19 mouse cellular contexts compared by ENCODE assay signal in the genomic region with DNA sequence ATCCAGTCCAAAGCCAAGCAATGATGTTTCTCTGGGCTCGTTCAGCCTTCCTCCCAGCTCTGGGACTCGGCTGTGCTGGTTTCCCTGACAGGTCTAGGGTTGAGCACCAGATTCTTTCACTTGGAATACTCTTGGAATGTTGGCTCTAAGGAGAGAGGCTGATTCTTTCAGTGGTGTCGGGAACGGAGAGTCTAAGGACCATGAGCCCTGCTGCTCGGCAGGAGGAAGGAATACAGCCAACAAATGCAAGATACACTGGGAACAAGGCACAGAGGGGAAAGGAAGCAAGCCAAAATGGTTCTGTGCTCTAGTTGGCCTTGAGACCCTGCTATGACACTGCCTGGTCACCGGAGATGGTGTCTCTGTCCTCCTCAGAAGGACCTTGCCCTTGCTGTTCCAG.
A peak's percentile ranks its signal among the peaks of the same experiment; 100 is the strongest.
DNase-seq lines count a peak whose midpoint lies in the region; ATAC-seq and TF ChIP-seq lines count a peak whose summit lies in the region.
"Had no signal": no experiment of that assay in that cellular context is flagged by ENCODE, and none has a peak within 500 bp of the region (broad histone marks: within the 10 kb centered on the region; RNA-seq: fewer than 3 reads in every experiment).

No protein-coding gene starts in this region.

- no peak overlapping the region for H3K9ac ChIP-seq in midbrain, embryonic 14.5 days (replicated peaks; ENCODE audit: low read length)
- H3K9ac ChIP-seq: embryonic facial prominence, embryonic 12.5 days; forebrain, embryonic 13.5 days; forebrain, embryonic 15.5 days; forebrain, postnatal 0 days had no signal

- no peak overlapping the region for H3K4me2 ChIP-seq in midbrain, embryonic 14.5 days (ENCODE audit: low read length)
- H3K4me2 ChIP-seq: embryonic facial prominence, embryonic 12.5 days; forebrain, embryonic 13.5 days; forebrain, embryonic 15.5 days had no signal

- no peaks in the 10 kb centered on the region for H3K9me3 ChIP-seq in midbrain, embryonic 14.5 days (ENCODE audit: control insufficient read depth, low read length)
- H3K9me3 ChIP-seq: embryonic facial prominence, embryonic 10.5 days; embryonic facial prominence, embryonic 12.5 days; forebrain, embryonic 13.5 days; forebrain, embryonic 15.5 days had no signal

- WGBS in cerebellum, adult 2 months: 10% methylated on average over 6 of the region's 6 CpGs
- WGBS in midbrain, embryonic 14.5 days: 86% methylated on average over 6 of the region's 6 CpGs

- H3K4me3 ChIP-seq in cerebellum, adult 2 months (replicated peaks; ENCODE audit: insufficient read depth, low read depth, low read length): no peak overlapping the region
- H3K4me3 ChIP-seq in midbrain, embryonic 14.5 days (replicated peaks; ENCODE audit: low read depth, low read length): no peak overlapping the region
- H3K4me3 ChIP-seq: embryonic facial prominence, embryonic 10.5 days; embryonic facial prominence, embryonic 12.5 days; forebrain, embryonic 13.5 days; forebrain, embryonic 15.5 days had no signal

- H3K27ac ChIP-seq in cerebellum, adult 2 months (ENCODE audit: insufficient read depth, low read length): peak overlapping the region; percentile 76
- H3K27ac ChIP-seq in midbrain, embryonic 14.5 days (replicated peaks; ENCODE audit: low read depth, low read length): no peak overlapping the region
- H3K27ac ChIP-seq: embryonic facial prominence, embryonic 10.5 days; embryonic facial prominence, embryonic 12.5 days; forebrain, embryonic 13.5 days; forebrain, embryonic 15.5 days had no signal

- peak; percentile 18; the same call in 1 of the 2 replicates for ATAC-seq in cerebellum, adult (ENCODE audit: insufficient number of reproducible peaks, low FRiP score, low TSS enrichment)
- ATAC-seq in midbrain, embryonic 14.5 days (ENCODE audit: low FRiP score, low TSS enrichment): no peak
- ATAC-seq: activated CD4-positive, CD25-positive, alpha-beta regulatory T cell, adult 4 months; CD4-positive, CD25-positive, alpha-beta regulatory T cell, adult 4 months; forebrain, embryonic 13.5 days; forebrain, embryonic 15.5 days; forebrain, postnatal 0 days; Patski had no signal

- TF ChIP-seq POLR2A in cerebellum, adult 2 months (IDR thresholded peaks at IDR 0.05; ENCODE audit: borderline replicate concordance, insufficient read depth, low read length): no peak

- no peak for DNase-seq in cerebellum, adult 8-10 months
- peak; percentile 57 to 64 for DNase-seq in cerebellum, adult 2 months
- no peak for DNase-seq in cerebellum, postnatal 4 days (ENCODE audit: low spot score in 2 of 2)
- peak; percentile 71 for DNase-seq in brain, adult 2 months (ENCODE audit: low read depth, low spot score)
- DNase-seq in midbrain, embryonic 14.5 days: no peak
- DNase-seq: adrenal gland, adult 8-10 months; adrenal gland, postnatal 14 days; adrenal gland, postnatal 36 days; B cell, adult 2 months; forebrain, postnatal 0 days had no signal

- TF ChIP-seq CTCF in cerebellum, adult 2 months (IDR thresholded peaks at IDR 0.05; ENCODE audit: borderline replicate concordance, insufficient read depth, low read depth, low read length): no peak

- no peaks in the 10 kb centered on the region for H3K36me3 ChIP-seq in midbrain, embryonic 14.5 days (ENCODE audit: control insufficient read depth, insufficient read depth, low read length)
- H3K36me3 ChIP-seq: embryonic facial prominence, embryonic 10.5 days; embryonic facial prominence, embryonic 12.5 days; forebrain, embryonic 15.5 days; G1E had no signal

- peaks cover 12% of the 10 kb centered on the region for H3K4me1 ChIP-seq in cerebellum, adult 2 months (ENCODE audit: control insufficient read depth, insufficient read depth, low read length)
- H3K4me1 ChIP-seq in midbrain, embryonic 14.5 days (ENCODE audit: control insufficient read depth, insufficient read depth, low read length): peaks cover 7% of the 10 kb centered on the region; the same call in 1 of the 2 replicates
- H3K4me1 ChIP-seq: embryonic facial prominence, embryonic 12.5 days; forebrain, embryonic 15.5 days had no signal

- no peaks in the 10 kb centered on the region for H3K27me3 ChIP-seq in cerebellum, adult 2 months (ENCODE audit: control insufficient read depth, insufficient read depth, low read length)
- H3K27me3 ChIP-seq in midbrain, embryonic 14.5 days (ENCODE audit: control insufficient read depth, insufficient read depth, low read length): no peaks in the 10 kb centered on the region

Comparison
In these comparisons a context has a peak if more than half of its experiments do, and no peak if none do; other contexts are left out.
1. DNase-seq: peak in cerebellum, adult 2 months (2 of 2) and brain, adult 2 months (single experiment); none in cerebellum, adult 8-10 months (single experiment), cerebellum, postnatal 4 days (0 of 2) and midbrain, embryonic 14.5 days (single experiment).